Mouse (Mus musculus): ENCODE measurements at regions not wholly inside any gene's neighbourhood (a gene's known extent, or its start where the extent isn't known, plus 50 kb on each side); places are given as distances from the start of the nearest gene placed in this dataset.

- DNase-seq = no peak
Observed at GRCm38 (mm10) chr11:25330696-25331095, 879.9 kb downstream of the 5730522E02Rik start.

GRCm38 (mm10) chr11:25322426-25322825, 888.1 kb downstream of the 5730522E02Rik start:
- no peak for DNase-seq

- no peak for DNase-seq
Observed at GRCm38 (mm10) chr11:25321494-25321893, 889.1 kb downstream of the 5730522E02Rik start.

GRCm38 (mm10) chr11:25314645-25315044, 895.9 kb downstream of the 5730522E02Rik start:
- DNase-seq = peak; percentile 78

GRCm38 (mm10) chr11:25313879-25314278, 896.7 kb downstream of the 5730522E02Rik start:
- no peak for DNase-seq

GRCm38 (mm10) chr11:25313308-25313707, 897.3 kb downstream of the 5730522E02Rik start:
- no peak for DNase-seq

- DNase-seq = peak; percentile 37
Observed at GRCm38 (mm10) chr11:25310754-25311153, 899.8 kb downstream of the 5730522E02Rik start.

- peak; percentile 69 for DNase-seq
Observed at GRCm38 (mm10) chr11:25301130-25301529, 909.4 kb downstream of the 5730522E02Rik start.

- no peak for DNase-seq
Observed at GRCm38 (mm10) chr11:25288346-25288745, 922.2 kb downstream of the 5730522E02Rik start.

- DNase-seq = no peak
Observed at GRCm38 (mm10) chr11:25287458-25288247, 922.9 kb downstream of the 5730522E02Rik start.

GRCm38 (mm10) chr11:25269936-25270540, 940.5 kb downstream of the 5730522E02Rik start:
- DNase-seq = no peak

- DNase-seq = no peak
Observed at GRCm38 (mm10) chr11:25262906-25263305, 947.7 kb downstream of the 5730522E02Rik start.

- no peak for DNase-seq
Observed at GRCm38 (mm10) chr11:25259691-25260090, 950.9 kb downstream of the 5730522E02Rik start.

GRCm38 (mm10) chr11:25233360-25233890, 977.1 kb downstream of the 5730522E02Rik start:
- DNase-seq = peak; percentile 55
